Mouse (Mus musculus) kidney, postnatal 0 days (tissue): ENCODE measurements at regions not wholly inside any gene's neighbourhood (a gene's known extent, or its start where the extent isn't known, plus 50 kb on each side); places are given as distances from the start of the nearest gene placed in this dataset.

Experiments used
- ATAC-seq: fragments of 200-750 bp; cut with Nextera tagmentation; replicated peaks from 2 replicates; pipeline ENCODE4 v1.8.0; 2017; ENCODE audit warnings: low read depth, moderate number of reproducible peaks, moderate TSS enrichment, moderate library complexity; ENCODE audit not compliant: low FRiP score
- DNase-seq: peaks from one replicate; pipeline ENCODE4 v3.0.0-alpha.2; 2016; ENCODE audit warnings: low spot score
- H3K27ac ChIP-seq: fragments of 300-500 bp; sonication (generic); 2 replicates; pipeline ENCODE4 v1.5.1; 2014; ENCODE audit warnings: mild to moderate bottlenecking
- H3K27me3 ChIP-seq: fragments of 300-500 bp; sonication (generic); 2 replicates; pipeline ENCODE4 v1.6.1; 2014; ENCODE audit warnings: low read length, mixed read lengths; ENCODE audit not compliant: insufficient read depth
- H3K36me3 ChIP-seq: fragments of 300-500 bp; sonication (generic); 2 replicates; pipeline ENCODE4 v1.6.1; 2014; ENCODE audit warnings: low read length, mixed read lengths; ENCODE audit not compliant: insufficient read depth
- H3K4me1 ChIP-seq: fragments of 300-500 bp; sonication (generic); replicated peaks from 2 replicates; pipeline ENCODE4 v1.6.1; 2014; ENCODE audit warnings: antibody characterized with exemption, low read length, mixed read lengths; ENCODE audit not compliant: insufficient read depth
- H3K4me2 ChIP-seq: fragments of 300-500 bp; sonication (generic); 2 replicates; pipeline ENCODE4 v1.6.1; 2014; ENCODE audit warnings: mild to moderate bottlenecking, low read length, moderate library complexity, mixed read lengths
- H3K4me3 ChIP-seq: fragments of 300-500 bp; sonication (generic); replicated peaks from 2 replicates; pipeline ENCODE4 v1.5.1; 2014; ENCODE audit warnings: low read depth, low read length
- H3K9ac ChIP-seq: fragments of 300-500 bp; sonication (generic); 2 replicates; pipeline ENCODE4 v1.6.1; 2014; ENCODE audit warnings: low read depth, low read length
- H3K9me3 ChIP-seq: fragments of 300-500 bp; sonication (generic); replicated peaks from 2 replicates; pipeline ENCODE4 v1.6.1; 2016; ENCODE audit warnings: low read length, inconsistent platforms, mixed read lengths
- CTCF ChIP-seq: IDR thresholded peaks from 2 replicates; pipeline ENCODE4 v1.5.1; 2016; ENCODE audit warnings: antibody characterized with exemption, low read depth, mild to moderate bottlenecking, moderate library complexity
- WGBS: fragments of 180-500 bp; shearing (Covaris S2); extraction: QIAGEN DNeasy Blood & Tissue Kit; methylation state at CpG from one replicate; pipeline ENCODE4 v1.1.7; 2014; 5-methylcytosine and 5-hydroxymethylcytosine counted together

- TF ChIP-seq CTCF = no peak
- Histone ChIP-seq H3K4me3 (no peak overlapping the region), H3K27me3 (no peaks in the 10 kb centered on the region), H3K4me1 (0 out of 2 replicates have a peak, but pooled peaks cover 3% of the 10 kb centered on the region), H3K36me3 (no peaks in the 10 kb centered on the region), H3K4me2 (no peak overlapping the region), H3K9ac (no peak overlapping the region), H3K27ac (no peak overlapping the region), H3K9me3 (no peaks in the 10 kb centered on the region)
- no peak for ATAC-seq
- DNase-seq = no peak
- 71% methylated on average over 2 of the region's 2 CpGs for WGBS
Observed at GRCm38 (mm10) chr1:64298950-64299349, 176.9 kb upstream of the Klf7 start.

DNA sequence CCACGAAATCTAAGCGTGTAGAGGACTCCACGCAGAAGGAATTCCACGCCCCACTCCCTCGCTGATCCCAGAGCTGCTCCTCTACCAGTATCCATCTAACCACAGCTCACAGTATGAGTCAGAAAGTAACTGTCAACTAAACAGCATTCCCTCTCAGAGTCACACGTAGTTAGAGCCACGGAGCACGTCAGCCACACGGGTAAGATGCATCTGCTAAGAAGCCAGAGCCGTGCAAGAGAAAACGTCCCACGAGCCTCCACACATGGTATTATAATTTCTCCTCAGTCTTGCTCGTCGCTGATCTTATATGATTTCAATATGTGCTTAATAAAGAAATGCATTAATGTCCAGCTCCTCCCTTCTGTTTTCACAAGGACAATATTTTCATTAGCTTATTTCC lies 176.1 kb upstream of the Klf7 start:
- H3K9ac ChIP-seq = no peak overlapping the region
- 84% methylated on average over 14 of the region's 14 CpGs for WGBS
- H3K27me3 ChIP-seq = no peaks in the 10 kb centered on the region
- 0 out of 2 replicates have a peak, but pooled peaks cover 3% of the 10 kb centered on the region for H3K4me1 ChIP-seq
- TF ChIP-seq CTCF = no peak
- no peaks in the 10 kb centered on the region for H3K9me3 ChIP-seq
- no peak overlapping the region for H3K27ac ChIP-seq
- no peak overlapping the region for H3K4me2 ChIP-seq
- DNase-seq (no peak), ATAC-seq (no peak)
- no peaks in the 10 kb centered on the region for H3K36me3 ChIP-seq
- H3K4me3 ChIP-seq = no peak overlapping the region

GRCm38 (mm10) chr1:64297343-64297742 lies 175.3 kb upstream of the Klf7 start:
- no peak overlapping the region for H3K9ac ChIP-seq
- ATAC-seq (no peak), DNase-seq (no peak)
- no peaks in the 10 kb centered on the region for H3K36me3 ChIP-seq
- H3K4me3 ChIP-seq = no peak overlapping the region
- 79% methylated on average over 5 of the region's 5 CpGs for WGBS
- H3K27me3 ChIP-seq = no peaks in the 10 kb centered on the region
- H3K9me3 ChIP-seq = no peaks in the 10 kb centered on the region
- no peaks in the 10 kb centered on the region for H3K4me1 ChIP-seq
- no peak for TF ChIP-seq CTCF
- H3K4me2 ChIP-seq = no peak overlapping the region
- no peak overlapping the region for H3K27ac ChIP-seq

- ATAC-seq (no peak), DNase-seq (peak; percentile 51)
- Histone ChIP-seq H3K9ac (no peak overlapping the region), H3K4me1 (no peaks in the 10 kb centered on the region), H3K27ac (peak overlapping the region; percentile 9; the same call in 1 of the 2 replicates), H3K27me3 (no peaks in the 10 kb centered on the region), H3K4me3 (no peak overlapping the region), H3K36me3 (no peaks in the 10 kb centered on the region), H3K9me3 (no peaks in the 10 kb centered on the region), H3K4me2 (no peak overlapping the region)
- WGBS = 25% methylated on average over 6 of the region's 6 CpGs
- no peak for TF ChIP-seq CTCF
Observed at GRCm38 (mm10) chr1:64295512-64295945, 173.4 kb upstream of the Klf7 start.

- no peak overlapping the region for H3K4me3 ChIP-seq
- no peaks in the 10 kb centered on the region for H3K4me1 ChIP-seq
- no peak overlapping the region for H3K27ac ChIP-seq
- 63% methylated on average over 7 of the region's 7 CpGs for WGBS
- H3K27me3 ChIP-seq = no peaks in the 10 kb centered on the region
- DNase-seq (no peak), ATAC-seq (no peak)
- H3K9ac ChIP-seq = no peak overlapping the region
- no peak for TF ChIP-seq CTCF
- no peak overlapping the region for H3K4me2 ChIP-seq
- H3K36me3 ChIP-seq = no peaks in the 10 kb centered on the region
- no peaks in the 10 kb centered on the region for H3K9me3 ChIP-seq
Observed at GRCm38 (mm10) chr1:64295051-64295450, 173.0 kb upstream of the Klf7 start.

- no peaks in the 10 kb centered on the region for H3K27me3 ChIP-seq
- peak overlapping the region; percentile 40 for H3K4me2 ChIP-seq
- no peaks in the 10 kb centered on the region for H3K36me3 ChIP-seq
- no peak overlapping the region for H3K4me3 ChIP-seq
- H3K4me1 ChIP-seq = 0 out of 2 replicates have a peak, but pooled peaks cover 3% of the 10 kb centered on the region
- no peak for TF ChIP-seq CTCF
- ATAC-seq (peak; percentile 49; the same call in 1 of the 2 replicates), DNase-seq (peak; percentile 67)
- 25% methylated on average over 12 of the region's 12 CpGs for WGBS
- H3K9me3 ChIP-seq = no peaks in the 10 kb centered on the region
- no peak overlapping the region for H3K9ac ChIP-seq
- H3K27ac ChIP-seq = no peak overlapping the region
Observed at GRCm38 (mm10) chr1:64288812-64289447, 166.8 kb upstream of the Klf7 start.

- H3K27ac ChIP-seq = no peak overlapping the region
- H3K9ac ChIP-seq = no peak overlapping the region
- DNase-seq = no peak
- no peaks in the 10 kb centered on the region for H3K9me3 ChIP-seq
- H3K4me1 ChIP-seq = 0 out of 2 replicates have a peak, but pooled peaks cover 3% of the 10 kb centered on the region
- H3K36me3 ChIP-seq = no peaks in the 10 kb centered on the region
- no peaks in the 10 kb centered on the region for H3K27me3 ChIP-seq
- no peak for ATAC-seq
- TF ChIP-seq CTCF = no peak
- no peak overlapping the region for H3K4me2 ChIP-seq
- whole genome bisulfite sequencing = 73% methylated on average over 2 of the region's 2 CpGs
- no peak overlapping the region for H3K4me3 ChIP-seq
Observed at GRCm38 (mm10) chr1:64287068-64287467, 165.0 kb upstream of the Klf7 start.
